Mouse (Mus musculus): Measurements from ENCODE around the gene Selenof.

The Selenof gene

GRCm38 (mm10) chr3:144563916-144564315 lies 6.2 kb upstream of the Selenof start:
- DNase-seq (ENCODE audit: low spot score in 2 of 2): no peak

- no peak for DNase-seq (ENCODE audit: low spot score in 2 of 2)
Observed at GRCm38 (mm10) chr3:144565212-144565611, 4.9 kb upstream of the Selenof start.

- DNase-seq (ENCODE audit: low spot score in 2 of 2): no peak
Observed at GRCm38 (mm10) chr3:144568861-144569361, 1.2 kb upstream of the Selenof start.

- DNase-seq (ENCODE audit: low spot score in 2 of 2): peak in 1 of 2 experiments; percentile 49
Observed at GRCm38 (mm10) chr3:144569401-144569971, 618 bp upstream of the Selenof start.

GRCm38 (mm10) chr3:144570816-144571487 lies 848 bp downstream of the Selenof start:
- DNase-seq (ENCODE audit: low spot score in 2 of 2): no peak

GRCm38 (mm10) chr3:144574256-144574655 lies 4.2 kb downstream of the Selenof start:
- no peak for DNase-seq (ENCODE audit: low spot score in 2 of 2)

GRCm38 (mm10) chr3:144577366-144578340 lies 7.5 kb downstream of the Selenof start:
- no peak for DNase-seq (ENCODE audit: low spot score in 2 of 2)

GRCm38 (mm10) chr3:144578921-144579320 lies 8.8 kb downstream of the Selenof start:
- DNase-seq (ENCODE audit: low spot score in 2 of 2): no peak

- no peak for DNase-seq (ENCODE audit: low spot score in 2 of 2)
Observed at GRCm38 (mm10) chr3:144579796-144580195, 9.7 kb downstream of the Selenof start.

GRCm38 (mm10) chr3:144580281-144580680 lies 10.2 kb downstream of the Selenof start:
- DNase-seq (ENCODE audit: low spot score in 2 of 2): no peak

GRCm38 (mm10) chr3:144581842-144582241 lies 11.7 kb downstream of the Selenof start:
- DNase-seq (ENCODE audit: low spot score in 2 of 2): no peak

GRCm38 (mm10) chr3:144582306-144582705 lies 12.2 kb downstream of the Selenof start:
- DNase-seq (ENCODE audit: low spot score in 2 of 2): no peak

GRCm38 (mm10) chr3:144583789-144584188 lies 13.7 kb downstream of the Selenof start:
- DNase-seq (ENCODE audit: low spot score in 2 of 2): no peak

GRCm38 (mm10) chr3:144584789-144585553 lies 14.9 kb downstream of the Selenof start:
- DNase-seq (ENCODE audit: low spot score in 2 of 2): no peak

- DNase-seq (ENCODE audit: low spot score in 2 of 2): no peak
Observed at GRCm38 (mm10) chr3:144586731-144587130, 16.6 kb downstream of the Selenof start.

- no peak for DNase-seq (ENCODE audit: low spot score in 2 of 2)
Observed at GRCm38 (mm10) chr3:144589189-144589890, 19.2 kb downstream of the Selenof start.

GRCm38 (mm10) chr3:144592992-144593785 lies 23.1 kb downstream of the Selenof start:
- no peak for DNase-seq (ENCODE audit: low spot score in 2 of 2)

GRCm38 (mm10) chr3:144597121-144597520 lies 27.0 kb downstream of the Selenof start:
- no peak for DNase-seq (ENCODE audit: low spot score in 2 of 2)

- DNase-seq (ENCODE audit: low spot score in 2 of 2): no peak
Observed at GRCm38 (mm10) chr3:144597790-144598467, 27.8 kb downstream of the Selenof start.

Data from left cerebral cortex, adult 9 months (tissue).